Mouse (Mus musculus) yolk sac, embryonic 10.5 days (tissue): ENCODE data around the gene Pnkd.
"Not testable (repeated sequence)": the region's sequence is repeated elsewhere in the genome, so short reads cannot be mapped to it uniquely, and the experiment has no call there.

ENCODE experiments used
- DNase-seq: peaks from one replicate; pipeline ENCODE4 v3.0.0-alpha.2; 2017; ENCODE audit warnings: low spot score

Gene Pnkd

GRCm38 (mm10) chr1:74331046-74331681 is 46.4 kb downstream of the Pnkd start:
- no peak for DNase-seq

DNA sequence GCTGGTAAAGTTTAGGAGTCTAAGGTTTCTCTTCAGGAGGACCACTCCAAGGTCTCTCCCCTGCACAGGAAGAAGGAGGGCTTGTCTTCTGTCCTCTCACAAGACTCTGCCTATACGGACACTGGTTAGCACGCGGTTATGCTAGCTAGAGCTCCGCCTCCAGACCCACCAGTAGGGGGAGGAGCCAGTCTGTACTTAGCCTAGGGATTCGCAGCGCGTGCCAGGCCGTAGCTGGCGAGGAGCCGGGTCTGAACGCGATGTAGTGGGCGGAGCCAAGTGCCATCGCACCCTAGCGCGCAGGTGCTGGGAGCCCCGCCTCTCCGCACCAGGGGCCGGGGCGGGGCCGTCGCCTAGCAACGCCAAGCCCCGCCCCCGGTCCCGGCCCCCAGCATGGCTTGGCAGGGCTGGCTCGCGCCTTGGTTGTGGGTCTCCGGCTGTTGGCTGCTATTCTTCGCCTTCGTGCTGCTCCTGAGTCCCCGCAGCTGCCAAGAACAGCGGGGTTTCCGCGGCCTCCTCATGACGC is 47.6 kb downstream of the Pnkd start:
- DNase-seq = peak; percentile 94

GRCm38 (mm10) chr1:74332930-74333329 is 48.2 kb downstream of the Pnkd start:
- DNase-seq = no peak

- no peak for DNase-seq
These were observed 49.9 kb downstream of the Pnkd start for GRCm38 (mm10) chr1:74334607-74335006.

- DNase-seq = no peak
These were observed 50.3 kb downstream of the Pnkd start for GRCm38 (mm10) chr1:74335033-74335432.

GRCm38 (mm10) chr1:74335436-74336170 is 50.9 kb downstream of the Pnkd start:
- DNase-seq = no peak

DNA sequence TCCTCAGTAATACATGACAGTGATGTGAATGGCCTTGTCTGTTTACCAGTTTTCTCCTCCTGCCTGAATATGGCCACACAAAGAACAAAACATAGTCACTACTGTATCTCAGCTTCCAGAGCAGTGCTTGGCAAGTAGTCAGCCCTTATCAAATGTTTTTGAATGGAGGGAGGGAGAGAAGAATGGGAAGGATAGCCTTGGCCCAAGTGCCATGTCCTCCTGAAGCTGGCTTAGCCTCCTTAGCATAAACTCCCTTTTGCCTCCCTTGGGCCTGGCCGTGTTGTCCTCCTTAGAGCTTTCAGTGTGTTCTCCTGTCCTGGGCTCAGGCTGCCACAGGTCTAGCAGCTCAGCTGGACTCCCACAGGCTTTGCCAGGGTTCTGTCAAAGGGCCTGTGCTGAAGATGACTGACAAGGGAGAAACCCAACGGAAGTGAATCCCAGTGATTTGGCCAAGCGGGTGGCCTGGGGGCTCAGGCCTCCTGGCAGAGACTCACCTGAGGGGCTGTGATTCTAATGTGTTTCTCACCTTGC is 52.6 kb downstream of the Pnkd start:
- no peak for DNase-seq

DNA sequence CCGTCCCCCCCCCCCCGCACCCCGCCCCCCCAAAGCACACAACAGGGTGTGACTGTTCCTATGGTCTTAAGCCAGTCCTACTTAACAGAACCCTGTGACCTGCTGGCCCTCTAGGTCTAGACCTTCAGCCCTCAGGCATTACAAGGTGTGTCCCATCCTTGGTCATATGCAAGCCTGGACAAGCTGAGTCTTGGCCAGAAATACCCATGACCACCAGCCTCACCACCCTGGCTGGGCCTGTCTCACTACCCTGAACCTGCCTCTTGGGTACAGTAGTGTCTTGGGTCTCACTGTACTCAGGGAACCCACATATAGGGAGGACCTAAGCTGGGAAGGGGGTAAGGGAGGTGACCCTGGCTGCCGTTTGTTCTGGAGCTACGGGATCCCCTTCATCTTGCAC is 53.3 kb downstream of the Pnkd start:
- no peak for DNase-seq

DNA sequence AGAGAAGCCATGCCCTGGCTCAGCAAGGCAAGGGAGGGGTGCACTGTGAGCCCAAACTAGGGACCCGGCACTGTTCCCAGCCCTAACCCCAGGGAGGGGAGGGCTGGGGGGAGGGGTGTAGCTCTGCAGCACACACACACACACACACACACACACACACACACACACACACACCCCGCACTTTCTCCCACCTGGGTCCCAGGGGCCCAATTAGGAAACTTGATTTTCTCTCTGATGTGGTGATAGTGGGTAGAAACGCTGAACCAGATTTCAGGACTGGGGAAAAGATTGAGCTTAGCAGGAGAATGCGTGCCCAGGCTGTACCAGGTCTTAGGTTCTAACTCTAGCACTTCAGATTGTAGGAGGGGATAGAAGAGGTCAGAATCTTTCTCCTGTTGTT is 53.9 kb downstream of the Pnkd start:
- DNase-seq = no peak

- no peak for DNase-seq
These were observed 55.2 kb downstream of the Pnkd start for GRCm38 (mm10) chr1:74339917-74340316.

DNA sequence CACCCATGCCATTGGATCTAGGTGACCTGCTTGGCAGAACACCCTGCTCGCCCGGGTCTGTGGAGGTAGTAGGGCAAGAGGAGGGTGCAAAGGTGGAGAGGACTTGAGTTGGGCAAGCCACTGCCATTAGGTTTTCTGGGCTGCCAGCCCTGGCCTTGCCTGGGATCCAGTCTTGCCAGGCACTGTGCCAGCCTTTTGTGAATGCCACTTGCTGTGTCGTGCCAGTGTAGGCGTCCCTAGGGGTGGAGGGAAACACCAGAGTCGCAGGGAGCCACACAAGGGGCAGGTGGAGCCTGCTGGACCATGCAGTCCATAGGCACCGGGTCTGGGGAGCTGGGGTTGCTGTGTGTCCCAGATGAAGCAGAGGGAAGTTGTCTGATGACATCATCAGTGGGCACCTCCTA is 55.6 kb downstream of the Pnkd start:
- no peak for DNase-seq

- DNase-seq = not testable (repeated sequence)
These were observed 56.3 kb downstream of the Pnkd start for GRCm38 (mm10) chr1:74340992-74341391.

DNA sequence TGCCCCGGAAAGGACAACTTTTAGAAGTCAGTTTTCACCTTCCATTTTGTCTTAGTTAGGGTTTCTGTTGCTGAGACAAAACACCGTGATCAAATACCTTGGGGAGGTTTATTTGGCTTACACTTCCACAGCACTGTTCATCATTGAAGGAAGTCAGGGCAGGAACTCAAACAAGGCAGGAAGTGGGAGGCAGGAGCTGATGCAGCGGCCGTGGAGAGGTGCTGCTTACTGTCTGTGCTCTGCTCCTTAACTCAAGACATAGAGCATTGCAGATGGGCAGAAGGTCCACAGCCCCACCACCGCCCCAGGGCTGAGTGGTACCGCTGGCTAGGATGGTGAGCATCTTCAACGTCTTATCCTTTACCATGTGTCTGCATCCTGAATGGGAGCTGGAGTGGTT is 57.2 kb downstream of the Pnkd start:
- no peak for DNase-seq

GRCm38 (mm10) chr1:74342308-74342707 is 57.6 kb downstream of the Pnkd start:
- DNase-seq = no peak

DNA sequence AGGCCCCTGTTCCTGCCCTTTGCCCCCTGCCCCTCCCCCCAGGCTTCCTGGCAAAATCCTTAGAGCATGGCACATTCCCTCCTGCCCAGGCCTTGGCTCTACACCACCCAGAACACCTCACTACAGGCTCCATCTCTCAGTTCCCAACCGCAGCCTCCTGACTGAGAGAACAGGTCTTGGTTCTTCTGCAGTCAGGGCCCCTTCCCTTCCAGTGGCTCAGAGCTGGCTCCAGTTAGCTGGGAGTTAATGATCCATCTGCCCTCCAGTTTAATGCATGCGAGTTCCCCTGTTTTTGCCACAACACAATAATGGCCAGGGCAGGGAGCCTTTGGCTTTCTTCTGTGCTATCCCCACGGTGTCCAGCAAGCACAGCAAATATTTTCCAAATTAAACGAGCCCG is 58.4 kb downstream of the Pnkd start:
- peak; percentile 36 for DNase-seq

GRCm38 (mm10) chr1:74344163-74344916 is 59.6 kb downstream of the Pnkd start:
- no peak for DNase-seq

DNA sequence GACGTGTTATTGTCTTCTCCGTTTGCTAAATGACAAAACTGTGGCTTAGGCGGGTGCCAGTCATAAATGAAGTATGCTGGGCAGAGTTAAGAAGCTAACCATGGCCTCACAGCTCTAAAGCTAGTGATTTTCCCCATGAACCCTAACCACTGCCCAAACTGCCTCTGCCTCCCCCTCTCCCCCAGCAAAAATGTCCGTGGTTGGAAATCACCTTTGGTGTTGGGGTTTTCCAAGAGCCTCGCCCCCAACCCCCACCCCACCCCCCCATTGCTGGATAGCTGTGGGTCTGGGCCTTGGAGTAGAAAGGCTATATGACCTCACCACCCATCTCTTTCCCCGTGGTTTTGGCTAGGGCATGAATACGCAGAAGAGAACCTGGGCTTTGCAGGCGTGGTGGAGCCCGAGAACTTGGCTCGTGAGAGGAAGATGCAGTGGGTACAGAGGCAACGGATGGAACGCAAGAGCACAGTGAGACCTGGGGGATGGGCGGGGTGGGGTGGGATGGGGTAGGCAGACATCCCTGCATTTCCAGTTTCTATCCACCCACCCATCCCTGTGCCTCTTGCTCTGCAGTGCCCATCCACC is 66.5 kb downstream of the Pnkd start:
- DNase-seq = no peak

- no peak for DNase-seq
These were observed 67.9 kb downstream of the Pnkd start for GRCm38 (mm10) chr1:74352532-74353096.

DNA sequence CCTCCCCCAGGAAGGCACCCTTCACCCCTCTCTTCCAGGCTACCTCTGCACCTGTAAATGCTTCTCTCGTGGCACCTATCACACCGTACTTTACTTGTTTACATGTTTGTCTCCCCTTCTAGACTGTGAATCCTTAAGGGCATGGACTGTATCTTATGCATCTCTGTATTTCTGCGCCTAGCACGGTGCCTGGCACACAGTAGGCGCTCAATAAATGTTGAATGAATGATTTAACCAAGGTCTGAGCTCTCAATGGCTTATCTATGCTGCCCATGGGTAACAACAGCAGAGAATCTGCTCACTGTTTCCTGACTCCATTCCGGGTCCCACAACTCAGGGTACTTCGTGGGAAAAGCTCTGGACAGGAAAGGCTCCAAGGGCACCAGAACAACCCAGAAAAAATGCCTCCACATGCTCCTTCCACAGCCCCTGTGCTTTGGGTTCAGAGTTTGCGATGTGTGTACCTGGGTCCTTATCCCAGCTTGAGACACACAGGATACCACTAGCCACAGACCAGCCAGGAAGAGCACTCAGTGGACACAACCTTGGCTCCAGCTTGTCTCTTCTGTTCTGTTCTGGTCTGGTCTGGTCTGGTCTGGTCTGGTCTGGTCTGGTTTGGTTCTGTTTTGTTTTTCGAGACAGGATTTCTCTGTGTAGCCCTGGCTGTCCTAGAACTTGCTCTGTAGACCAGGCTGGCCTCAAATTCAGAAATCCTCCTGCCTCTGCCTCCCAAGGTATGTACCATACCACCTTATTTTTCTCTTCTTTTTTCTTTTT is 68.9 kb downstream of the Pnkd start:
- no peak for DNase-seq

DNA sequence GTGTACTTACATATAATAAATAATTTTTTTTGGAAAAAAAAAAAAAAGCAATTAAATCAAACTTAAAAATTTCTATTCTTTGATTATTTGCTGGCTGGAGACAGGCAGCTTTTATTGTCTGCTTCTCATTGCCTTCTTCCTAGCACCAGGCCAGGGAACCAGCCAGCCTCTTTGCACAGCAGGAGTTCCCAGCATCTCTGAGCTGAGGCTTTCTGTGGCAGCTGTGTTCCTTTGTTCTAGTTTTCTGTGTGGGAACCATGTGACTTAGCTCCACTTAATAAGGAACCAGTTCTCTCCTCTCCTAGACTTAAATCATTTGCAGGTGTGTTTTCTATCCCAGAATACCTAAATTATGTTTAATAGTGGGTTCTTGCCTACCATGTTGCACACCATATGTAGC is 72.8 kb downstream of the Pnkd start:
- no peak for DNase-seq

DNA sequence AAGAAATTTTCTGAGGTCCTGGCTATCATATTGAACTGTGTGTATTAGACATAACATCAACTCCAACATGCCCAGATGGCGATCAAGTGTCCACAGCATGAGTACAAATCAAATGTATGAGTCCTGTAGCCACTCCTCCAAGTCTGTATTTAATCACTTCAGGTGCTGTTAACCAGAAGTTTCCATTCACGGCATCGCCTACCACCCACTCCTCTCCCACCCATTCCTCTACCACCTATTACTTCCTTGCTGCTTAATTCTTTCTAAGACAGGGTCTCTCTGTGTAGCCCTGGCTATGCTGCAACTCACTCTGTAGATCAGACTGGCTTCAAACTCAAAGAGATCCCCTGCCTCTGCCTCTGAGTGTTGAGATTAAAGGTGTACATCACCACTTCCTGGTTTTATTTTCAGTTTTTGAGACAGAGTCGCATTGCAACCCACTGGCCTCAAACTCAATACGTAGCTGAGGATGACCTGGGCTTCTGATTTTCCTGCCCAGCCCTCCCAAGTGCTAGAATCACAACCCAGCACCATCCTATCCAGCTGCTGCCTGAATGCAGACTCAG is 75.3 kb downstream of the Pnkd start:
- no peak for DNase-seq
